Mouse (Mus musculus): Measurements from ENCODE around the gene Tarm1.

The Tarm1 gene

GRCm38 (mm10) chr7:3439984-3440383 lies 62.4 kb downstream of the Tarm1 start:
- no peak for DNase-seq

GRCm38 (mm10) chr7:3437941-3438340 lies 64.5 kb downstream of the Tarm1 start:
- DNase-seq = no peak
